Mouse (Mus musculus) CH12.LX (cell line): ENCODE results near the gene Mrpl33.

ENCODE experiments used
- CTCF ChIP-seq, 2 experiments: IDR thresholded peaks in 1 of 2; conservative IDR thresholded peaks in 1 of 2; 2 replicates each; pipeline ENCODE4 v1.5.1; 2011 to 2012; ENCODE audit warnings: low read depth in 2 of 2, low read length in 2 of 2, improper control_type of control experiment in 1 of 2, inconsistent platforms in 1 of 2, mild to moderate bottlenecking in 1 of 2, moderate library complexity in 1 of 2
- MAFK ChIP-seq: IDR thresholded peaks from 2 replicates; pipeline ENCODE4 v1.6.1; 2011; ENCODE audit warnings: low read length, improper control_type of control experiment; ENCODE audit not compliant: insufficient replicate concordance
- ZKSCAN1 ChIP-seq: IDR thresholded peaks from 2 replicates; pipeline ENCODE4 v1.6.1; 2012; ENCODE audit warnings: low read depth, inconsistent platforms, low read length, improper control_type of control experiment, borderline replicate concordance

GRCm38 (mm10) chr5:31713841-31714264 is 117.1 kb downstream of the Mrpl33 start:
- TF ChIP-seq ZKSCAN1: no peak
- TF ChIP-seq MAFK: no peak
- no peak for TF ChIP-seq CTCF (conservative IDR thresholded peaks at IDR 0.05 in 1 of 2, IDR thresholded peaks at IDR 0.05 in 1 of 2; ENCODE audit: low read depth in 2 of 2, low read length in 2 of 2)
